Mouse (Mus musculus) myocyte (in vitro differentiated cells): ENCODE results near the gene Cacng2.

Source experiments
- CEBPB ChIP-seq: IDR thresholded peaks from 2 replicates; pipeline ENCODE4 v1.6.1; 2011; ENCODE audit warnings: mild to moderate bottlenecking, moderate library complexity; ENCODE audit not compliant: poor library complexity, insufficient read depth, severe bottlenecking
- E2F4 ChIP-seq: IDR thresholded peaks from one replicate; pipeline ENCODE4 v1.6.1; 2011; ENCODE audit warnings: mild to moderate bottlenecking, control low read depth, moderate library complexity; ENCODE audit not compliant: insufficient read depth
- MAX ChIP-seq: IDR thresholded peaks from one replicate; pipeline ENCODE4 v1.6.1; 2011; ENCODE audit warnings: low read depth, mild to moderate bottlenecking, control low read depth
- POLR2AphosphoS2 ChIP-seq: IDR thresholded peaks from one replicate; pipeline ENCODE4 v1.6.1; 2011; ENCODE audit warnings: low read depth, control low read depth; ENCODE audit not compliant: insufficient read length

DNA sequence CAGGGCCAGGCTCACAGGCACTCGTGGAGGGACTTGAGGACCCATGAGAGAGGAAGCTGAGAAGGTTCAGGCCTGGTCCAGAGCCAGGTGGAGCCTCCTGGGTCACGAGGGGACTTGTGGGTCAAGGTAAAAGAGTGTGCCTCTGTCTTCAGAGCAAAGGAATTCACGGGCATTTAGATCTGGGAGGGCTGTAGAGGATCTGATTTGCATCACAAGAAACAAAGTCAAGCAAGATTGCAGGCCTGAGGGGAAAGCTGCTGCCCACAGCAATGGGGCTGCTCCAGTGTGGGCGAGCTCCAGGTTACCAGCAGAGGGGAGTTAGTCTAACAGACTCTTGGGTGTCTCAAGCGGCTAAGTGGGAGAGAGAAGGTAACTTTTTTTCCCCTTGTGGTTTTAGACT is 118.4 kb downstream of the Cacng2 start:
- TF ChIP-seq POLR2AphosphoS2 (no peak), E2F4 (no peak), CEBPB (no peak), MAX (no peak)
